22 mouse cellular contexts compared by ENCODE assay signal in genomic region chr17:83847100-83847499, GRCm38 (mm10). TPM values are rescaled to one million over a fixed set of nuclear protein-coding genes. Genes with fewer than 3 reads are reported as not detected.
DNase-seq lines count a peak whose midpoint lies in the region; ATAC-seq and TF ChIP-seq lines count a peak whose summit lies in the region.
"Had no signal": no experiment of that assay in that cellular context is flagged by ENCODE, and none has a peak within 500 bp of the region (broad histone marks: within the 10 kb centered on the region; RNA-seq: fewer than 3 reads in every experiment).

No protein-coding gene starts in this region.

- H3K36me3 ChIP-seq in liver, adult 2 months (ENCODE audit: control insufficient read depth, insufficient read depth, low read length), result peaks cover 4% of the 10 kb centered on the region; the same call in 1 of the 2 replicates
- H3K36me3 ChIP-seq in CH12.LX (replicated peaks in 1 of 2; ENCODE audit: control insufficient read depth in 1 of 2, insufficient read depth in 1 of 2, low read length in 1 of 2) (peaks cover 4 to 31% of the 10 kb centered on the region in 2 experiments), macrophage (ENCODE audit: inconsistent target) (no peaks in the 10 kb centered on the region)
- H3K36me3 ChIP-seq in liver, embryonic 12.5 days, result no peaks in the 10 kb centered on the region
- H3K36me3 ChIP-seq: hindbrain, embryonic 10.5 days; limb, embryonic 15.5 days; midbrain, embryonic 15.5 days; neural tube, embryonic 12.5 days had no signal

- peak overlapping the region; percentile 35; the same call in 1 of the 2 replicates for H3K9ac ChIP-seq in liver, adult 2 months (ENCODE audit: low read depth, low read length)
- H3K9ac ChIP-seq in CH12.LX (ENCODE audit: insufficient read depth, low read depth), result peak overlapping the region; percentile 30
- no peak overlapping the region; the same call in 1 of the 2 replicates for H3K9ac ChIP-seq in liver, embryonic 12.5 days
- H3K9ac ChIP-seq: limb, embryonic 15.5 days; midbrain, embryonic 15.5 days; neural tube, embryonic 12.5 days had no signal

- peak overlapping the region; percentile 53 for H3K4me2 ChIP-seq in CH12.LX (ENCODE audit: insufficient read depth, low read depth, poor library complexity, severe bottlenecking)
- peak overlapping the region; percentile 27 for H3K4me2 ChIP-seq in liver, embryonic 12.5 days
- H3K4me2 ChIP-seq: heart, embryonic 11.5 days; limb, embryonic 15.5 days; midbrain, embryonic 15.5 days; neural tube, embryonic 12.5 days had no signal

- no peak for TF ChIP-seq POLR2A in liver, adult 2 months (IDR thresholded peaks at IDR 0.05; ENCODE audit: extremely low read depth, insufficient read depth, low read length)
- no peak for TF ChIP-seq POLR2A in CH12.LX (IDR thresholded peaks at IDR 0.05; ENCODE audit: low read depth, low read length)

- peak overlapping the region; percentile 30; the same call in 1 of the 2 replicates for H3K4me3 ChIP-seq in liver, adult 2 months (ENCODE audit: insufficient read depth, low read depth, low read length)
- H3K4me3 ChIP-seq in CH12.LX (replicated peaks in 1 of 3; ENCODE audit: low read depth in 2 of 3, low read length in 2 of 3, poor library complexity in 1 of 3), result peak overlapping the region; percentile 53 to 62 (median 59)
- H3K4me3 ChIP-seq in liver, embryonic 12.5 days, result no peak overlapping the region; the same call in 1 of the 2 replicates
- peak overlapping the region; percentile 1; the same call in 1 of the 2 replicates for H3K4me3 ChIP-seq in macrophage (ENCODE audit: inconsistent target)
- H3K4me3 ChIP-seq: hindbrain, embryonic 10.5 days; left cerebral cortex, adult 2 months; limb, embryonic 15.5 days; midbrain, embryonic 15.5 days; neural tube, embryonic 12.5 days had no signal

- TF ChIP-seq EP300 in CH12.LX (IDR thresholded peaks at IDR 0.05; ENCODE audit: low read length), result no peak

- no peak for ATAC-seq in liver, embryonic 12.5 days
- ATAC-seq in granulocyte monocyte progenitor cell, adult 5-6 weeks (replicated peaks; ENCODE audit: poor library complexity, severe bottlenecking), result no peak
- ATAC-seq: forebrain, embryonic 14.5 days; hindbrain, postnatal 0 days; midbrain, embryonic 15.5 days had no signal

- H3K27ac ChIP-seq in liver, adult 2 months (replicated peaks; ENCODE audit: insufficient read depth, low read depth, low read length), result peak overlapping the region; percentile 94
- H3K27ac ChIP-seq in CH12.LX (ENCODE audit: insufficient read depth, low read depth), result peak overlapping the region; percentile 85
- H3K27ac ChIP-seq in liver, embryonic 12.5 days, result peak overlapping the region; percentile 64
- peak overlapping the region; percentile 29; the same call in 1 of the 2 replicates for H3K27ac ChIP-seq in macrophage
- H3K27ac ChIP-seq: hindbrain, embryonic 10.5 days; hindbrain, postnatal 0 days; left cerebral cortex, adult 2 months; limb, embryonic 15.5 days; midbrain, embryonic 15.5 days; neural tube, embryonic 12.5 days had no signal

- DNase-seq in liver, adult 2 months (ENCODE audit: extremely low read depth, low read depth, low spot score), result no peak
- DNase-seq in liver, result no peak
- peak; percentile 39 for DNase-seq in CH12.LX (ENCODE audit: extremely low read depth)
- DNase-seq in MN1 (ENCODE audit: low spot score), result no peak
- DNase-seq: adrenal gland, postnatal 10 days; cerebellum, adult 2 months; cerebellum, postnatal 25 days; left cerebral cortex, postnatal 4 days; lung, postnatal 14 days; retina, postnatal 1 day had no signal

- TF ChIP-seq CTCF in liver, adult 2 months (IDR thresholded peaks at IDR 0.05; ENCODE audit: low read depth, low read length), result no peak
- TF ChIP-seq CTCF in CH12.LX (conservative IDR thresholded peaks at IDR 0.05 in 1 of 2, IDR thresholded peaks at IDR 0.05 in 1 of 2; ENCODE audit: low read depth in 2 of 2, low read length in 2 of 2), result no peak

- 33% methylated on average over 6 of the region's 6 CpGs for WGBS in liver, adult 2 months
- 62% methylated on average over 6 of the region's 6 CpGs for WGBS in liver, embryonic 12.5 days (ENCODE audit: insufficient replicate concordance)
- 61% methylated on average over 6 of the region's 6 CpGs for WGBS in macrophage (ENCODE audit: missing documents)

- in situ Hi-C loops in CH12.LX (cut with MboI; ENCODE audit: low pct_ligation_motif_present, low pct_unique_long_range_greater_than_20kb, low sequenced_read_pairs), result no loop called here

- H3K4me1 ChIP-seq in liver, adult 2 months (ENCODE audit: control insufficient read depth, insufficient read depth, low read length), result peaks cover 33% of the 10 kb centered on the region
- peaks cover 31 to 76% of the 10 kb centered on the region in 2 experiments for H3K4me1 ChIP-seq in CH12.LX (ENCODE audit: control insufficient read depth in 1 of 2, insufficient read depth in 2 of 2)
- H3K4me1 ChIP-seq in liver, embryonic 12.5 days, result peaks cover 58% of the 10 kb centered on the region

- peaks cover 7% of the 10 kb centered on the region; the same call in 1 of the 2 replicates for H3K79me2 ChIP-seq in liver, adult 2 months (ENCODE audit: control insufficient read depth, insufficient read depth, low read length)
- H3K79me2 ChIP-seq in CH12.LX (replicated peaks; ENCODE audit: control insufficient read depth, extremely low read depth, insufficient read depth, poor library complexity, severe bottlenecking) (no peaks in the 10 kb centered on the region; the same call in 1 of the 2 replicates), macrophage (ENCODE audit: inconsistent target) (no peaks in the 10 kb centered on the region)

- H3K27me3 ChIP-seq in liver, adult 2 months (ENCODE audit: control insufficient read depth, insufficient read depth, low read length), result no peaks in the 10 kb centered on the region
- H3K27me3 ChIP-seq in CH12.LX (replicated peaks), result no peaks in the 10 kb centered on the region
- no peaks in the 10 kb centered on the region for H3K27me3 ChIP-seq in liver, embryonic 12.5 days (replicated peaks)
- H3K27me3 ChIP-seq: limb, embryonic 15.5 days; midbrain, embryonic 15.5 days; neural tube, embryonic 12.5 days had no signal

- no peaks in the 10 kb centered on the region for H3K9me3 ChIP-seq in CH12.LX (replicated peaks; ENCODE audit: low read length)
- H3K9me3 ChIP-seq in liver, embryonic 12.5 days (replicated peaks), result no peaks in the 10 kb centered on the region
- H3K9me3 ChIP-seq: hindbrain, embryonic 10.5 days; limb, embryonic 15.5 days; midbrain, embryonic 15.5 days; neural tube, embryonic 12.5 days had no signal

- TF ChIP-seq RAD21 in CH12.LX (IDR thresholded peaks at IDR 0.05; ENCODE audit: low read depth, low read length), result no peak

- dilution Hi-C loops in CH12.LX (cut with MboI; ENCODE audit: extremely low pct_ligation_motif_present, extremely low pct_unique_long_range_greater_than_20kb, low sequenced_read_pairs), result no loop called here

TF ChIP-seq in CH12.LX, 34 proteins besides CTCF, POLR2A, EP300 and RAD21:
- TF ChIP-seq JUN (IDR thresholded peaks at IDR 0.05; ENCODE audit: insufficient read depth, low read depth, low read length) (no peak), ZMIZ1 (IDR thresholded peaks at IDR 0.05; ENCODE audit: low read depth, low read length) (peak; percentile 47; the same call in 1 of the 2 replicates), UBTF (IDR thresholded peaks at IDR 0.05; ENCODE audit: low read depth, low read length) (no peak), SMC3 (IDR thresholded peaks at IDR 0.05; ENCODE audit: low read depth, low read length) (no peak), POLR2AphosphoS2 (IDR thresholded peaks at IDR 0.05; ENCODE audit: low read depth, low read length) (no peak), NRF1 (IDR thresholded peaks at IDR 0.05; ENCODE audit: low read depth, low read length) (no peak), KAT2A (IDR thresholded peaks at IDR 0.05; ENCODE audit: insufficient replicate concordance, low read length) (no peak), USF1 (IDR thresholded peaks at IDR 0.05; ENCODE audit: low read depth, low read length) (no peak), MXI1 (IDR thresholded peaks at IDR 0.05; ENCODE audit: low read depth, low read length) (peak; percentile 39; the same call in 1 of the 2 replicates), IRF4 (IDR thresholded peaks at IDR 0.05; ENCODE audit: low read depth, low read length) (no peak), HCFC1 (IDR thresholded peaks at IDR 0.05; ENCODE audit: low read depth, low read length) (no peak), MAZ (IDR thresholded peaks at IDR 0.05; ENCODE audit: low read depth, low read length) (no peak), USF2 (conservative IDR thresholded peaks at IDR 0.05; ENCODE audit: low read depth, low read length) (no peak), NELFE (IDR thresholded peaks at IDR 0.05; ENCODE audit: low read depth, low read length) (no peak), SIN3A (IDR thresholded peaks at IDR 0.05; ENCODE audit: low read length) (0 out of 2 replicates have a peak, but pooled peaks have one; percentile 54), ELF1 (IDR thresholded peaks at IDR 0.05; ENCODE audit: low read depth, low read length) (no peak), ETS1 (conservative IDR thresholded peaks at IDR 0.05; ENCODE audit: low read depth, low read length) (no peak), MAX (IDR thresholded peaks at IDR 0.05; ENCODE audit: low read length) (no peak), MYC (IDR thresholded peaks at IDR 0.05; ENCODE audit: low read depth, low read length) (no peak)

RNA-seq across cellular contexts. Expression of gene Haao, which starts 0.7 kb away (rescaled TPM):
- total RNA-seq in liver, adult 2 months (2014; rRNA removed), result 588 and 626 TPM in 2 replicates
- 835 and 840 TPM in 2 replicates for polyA plus RNA-seq in liver, adult 2 months (2012; rRNA removed)
- 12.3 and 18.6 TPM in 2 replicates for total RNA-seq in CH12.LX (2012; rRNA removed)
- 19.1 and 21.7 TPM in 2 replicates for total RNA-seq in CH12.LX (2014; rRNA removed)
- polyA plus RNA-seq in CH12.LX (2012; ENCODE audit: insufficient read length, low read depth), result 30.6 and 33.8 TPM in 2 replicates
- 7.1 and 7.7 TPM in 2 replicates for polyA plus RNA-seq in liver, embryonic 12.5 days (2016; fragmentation: Nextera tagmentation; extraction: Ambion mirVana)
- 1 to 10 TPM in 3 of 26 experiments, under 1 TPM in 4, not detected in 19; 0.19 to 1.5 (median 0.80) TPM for total RNA-seq in macrophage (2018; cell fraction: chromatin; rRNA removed)
- total RNA-seq in macrophage (2018; cell fraction: cytosol; rRNA removed), result under 1 TPM in 17 of 26 experiments, not detected in 9; 0.05 to 0.43 (median 0.24) TPM
- total RNA-seq in macrophage (2018; cell fraction: nucleus; rRNA removed), result 1 to 10 TPM in 3 of 26 experiments, under 1 TPM in 15, not detected in 8; 0.26 to 2.4 (median 0.62) TPM
- polyA plus RNA-seq in macrophage (2018), result 0.53 to 0.67 TPM (median 0.56 TPM) in 3 replicates
- 36.7 and 42.2 TPM in 2 replicates for total RNA-seq in granulocyte monocyte progenitor cell, adult 5-6 weeks (2014; fragmentation: Nextera tagmentation)
- 17.0 and 26.2 TPM in 2 replicates for total RNA-seq in granulocyte monocyte progenitor cell, adult 5-6 weeks (2017)
- total RNA-seq: layer of hippocampus, postnatal 10 days; left cerebral cortex, adult 2 months had no signal
- polyA plus RNA-seq: midbrain, embryonic 15.5 days; neural tube, embryonic 12.5 days had no signal

Comparison
In these comparisons a context has a peak if more than half of its experiments do, and no peak if none do; other contexts are left out.
1. RNA of gene Haao, which starts 0.7 kb away (polyA plus RNA-seq): 835 to 840 TPM in liver, adult 2 months; 30.6 to 33.8 TPM in CH12.LX, 7.1 to 7.7 TPM in liver, embryonic 12.5 days and 0.53 to 0.67 TPM in macrophage; every median in the first group is over 10 times any median in the second.
2. H3K27ac ChIP-seq: peak in every context shown above with its lines; median percentile 94 in liver, adult 2 months; 85 in CH12.LX; 64 in liver, embryonic 12.5 days; 29 in macrophage.